Mouse (Mus musculus): Measurements from ENCODE around the gene 4930524N10Rik. TPM values are rescaled to one million over a fixed set of nuclear protein-coding genes. Genes with fewer than 3 reads are reported as not detected.
A peak's percentile ranks its signal among the peaks of the same experiment; 100 is the strongest.

4930524N10Rik gene
- total and polyA plus RNA-seq, 3 experiments: not detected

DNA sequence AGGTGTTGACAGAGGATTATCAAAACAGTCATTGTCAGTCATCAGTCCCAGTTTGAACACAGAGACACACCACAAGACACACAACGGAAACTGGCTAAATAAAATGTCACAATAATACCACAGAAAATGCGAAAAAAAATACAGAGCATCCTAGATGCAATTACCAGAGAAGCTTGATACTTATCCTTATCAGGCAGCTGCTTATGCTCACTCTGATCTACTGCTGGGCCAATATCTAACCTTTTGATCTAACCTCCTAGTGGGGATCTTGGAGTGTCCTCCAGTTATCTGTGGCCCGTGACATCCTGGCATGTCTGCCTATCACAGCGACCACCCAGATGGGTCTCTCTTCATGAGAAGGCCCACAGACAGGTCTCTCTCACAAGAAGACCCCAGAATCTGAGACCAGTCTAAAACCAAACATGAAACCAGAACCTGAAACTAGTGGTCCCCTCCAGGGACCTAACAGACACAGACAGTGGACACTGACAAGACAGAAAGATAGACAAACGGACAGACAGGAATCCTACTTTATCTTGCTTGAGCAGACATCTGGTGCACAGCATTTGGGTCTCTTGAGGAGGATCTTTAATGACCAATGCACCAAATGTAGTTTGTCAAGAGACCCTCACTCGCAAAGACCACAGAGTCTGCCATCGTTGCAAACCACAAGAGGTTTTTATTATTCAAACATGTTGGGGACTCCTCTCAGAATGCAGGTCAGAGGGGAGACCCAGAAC is 6.3 kb upstream of the 4930524N10Rik start:
- H3K27me3 ChIP-seq (ENCODE audit: control insufficient read depth in 1 of 2, insufficient read depth in 2 of 2, low read length in 2 of 2): no peaks in the 10 kb centered on the region
- DNase-seq (ENCODE audit: low read depth, low spot score): peak; percentile 44
- TF ChIP-seq CHD2 (IDR thresholded peaks at IDR 0.05; ENCODE audit: low read length) (no peak), ETS1 (IDR thresholded peaks at IDR 0.05; ENCODE audit: low read depth, low read length) (peak; percentile 44), TBP (IDR thresholded peaks at IDR 0.05; ENCODE audit: low read depth, low read length) (0 out of 2 replicates have a peak, but pooled peaks have one; percentile 6), TCF12 (IDR thresholded peaks at IDR 0.05; ENCODE audit: low read depth, low read length) (peak; percentile 63; the same call in 1 of the 2 replicates), ZMIZ1 (IDR thresholded peaks at IDR 0.05; ENCODE audit: low read depth, low read length) (0 out of 2 replicates have a peak, but pooled peaks have one; percentile 15), MAZ (IDR thresholded peaks at IDR 0.05; ENCODE audit: low read depth, low read length) (no peak), ELF1 (IDR thresholded peaks at IDR 0.05; ENCODE audit: low read depth, low read length) (no peak), EP300 (IDR thresholded peaks at IDR 0.05; ENCODE audit: low read depth in 1 of 2, low read length in 2 of 2) (peak; percentile 47 to 61), POLR2AphosphoS5 (IDR thresholded peaks at IDR 0.05; ENCODE audit: borderline replicate concordance, low read depth, low read length) (no peak), BHLHE40 (IDR thresholded peaks at IDR 0.05; ENCODE audit: borderline replicate concordance, low read depth, low read length) (peak; percentile 70; the same call in 1 of the 2 replicates), MXI1 (IDR thresholded peaks at IDR 0.05; ENCODE audit: low read depth, low read length) (no peak), ZC3H11A (IDR thresholded peaks at IDR 0.05; ENCODE audit: low read depth, low read length) (no peak), USF1 (IDR thresholded peaks at IDR 0.05; ENCODE audit: low read depth, low read length) (no peak), MAFK (IDR thresholded peaks at IDR 0.05; ENCODE audit: borderline replicate concordance, low read depth, low read length) (no peak), ZKSCAN1 (IDR thresholded peaks at IDR 0.05; ENCODE audit: low read depth, low read length) (no peak), MAX (IDR thresholded peaks at IDR 0.05; ENCODE audit: low read length) (no peak), JUND (IDR thresholded peaks at IDR 0.05; ENCODE audit: low read depth, low read length) (no peak), CHD1 (IDR thresholded peaks at IDR 0.05; ENCODE audit: low read depth, low read length) (no peak), UBTF (IDR thresholded peaks at IDR 0.05; ENCODE audit: borderline replicate concordance, insufficient read depth, low read depth, low read length) (no peak), SIN3A (IDR thresholded peaks at IDR 0.05; ENCODE audit: low read length) (0 out of 2 replicates have a peak, but pooled peaks have one; percentile 15), KAT2A (conservative IDR thresholded peaks at IDR 0.05; ENCODE audit: low read depth, low read length) (no peak), GATA1 (IDR thresholded peaks at IDR 0.05; ENCODE audit: low read depth, low read length) (peak; percentile 71), NELFE (IDR thresholded peaks at IDR 0.05; ENCODE audit: low read depth, low read length) (no peak), E2F4 (IDR thresholded peaks at IDR 0.05; ENCODE audit: borderline replicate concordance, low read depth, low read length) (no peak), TAL1 (IDR thresholded peaks at IDR 0.05; ENCODE audit: low read length) (no peak; the same call in 1 of the 2 replicates), MEF2A (IDR thresholded peaks at IDR 0.05; ENCODE audit: extremely low read depth, insufficient replicate concordance, low read depth, low read length, poor library complexity, severe bottlenecking) (no peak), GABPA (IDR thresholded peaks at IDR 0.05; ENCODE audit: low read depth, low read length) (no peak), RAD21 (IDR thresholded peaks at IDR 0.05; ENCODE audit: low read depth, low read length) (no peak), POLR2AphosphoS2 (IDR thresholded peaks at IDR 0.05; ENCODE audit: low read length) (no peak), SMC3 (IDR thresholded peaks at IDR 0.05; ENCODE audit: low read depth, low read length) (no peak), NRF1 (IDR thresholded peaks at IDR 0.05; ENCODE audit: insufficient read depth, low read depth, low read length, poor library complexity, severe bottlenecking) (no peak), USF2 (IDR thresholded peaks at IDR 0.05; ENCODE audit: borderline replicate concordance in 1 of 2, insufficient read depth in 1 of 2, low read depth in 1 of 2, low read length in 2 of 2) (no peak), CTCF (IDR thresholded peaks at IDR 0.05 in 2 of 3, conservative IDR thresholded peaks at IDR 0.05 in 1 of 3; ENCODE audit: control insufficient read depth in 1 of 3, insufficient read depth in 1 of 3, low read depth in 2 of 3, low read length in 3 of 3, poor library complexity in 1 of 3, severe bottlenecking in 1 of 3) (no peak), RCOR1 (IDR thresholded peaks at IDR 0.05; ENCODE audit: low read depth, low read length) (no peak), HCFC1 (IDR thresholded peaks at IDR 0.05; ENCODE audit: low read depth, low read length) (no peak), POLR2A (IDR thresholded peaks at IDR 0.05; ENCODE audit: control insufficient read depth in 1 of 2, insufficient read depth in 1 of 2, low read depth in 1 of 2, low read length in 2 of 2, poor library complexity in 1 of 2) (no peak)

More for the DNA sequence above, 6.3 kb upstream of the 4930524N10Rik start:
- peaks cover 0 to 33% of the 10 kb centered on the region in 2 experiments; a peak in 2 of 4 replicates for H3K36me3 ChIP-seq (ENCODE audit: control insufficient read depth in 1 of 2, insufficient read depth in 2 of 2, low read length in 2 of 2)
- H3K4me1 ChIP-seq (ENCODE audit: control insufficient read depth in 1 of 2, insufficient read depth in 2 of 2, low read length in 2 of 2): peaks cover 14 to 18% of the 10 kb centered on the region in 2 experiments
- H3K9me3 ChIP-seq (replicated peaks; ENCODE audit: insufficient read depth, low read length): no peaks in the 10 kb centered on the region
- H3K4me3 ChIP-seq (ENCODE audit: control insufficient read depth in 1 of 2, insufficient read depth in 1 of 2, low read depth in 2 of 2, low read length in 2 of 2): peak overlapping the region in 1 of 2 experiments; percentile 48; a peak in 2 of 4 replicates
- no peaks in the 10 kb centered on the region for H3K79me2 ChIP-seq (ENCODE audit: control insufficient read depth, insufficient read depth, low read length, poor library complexity)
- H3K27ac ChIP-seq (ENCODE audit: control insufficient read depth, low read depth, low read length): peak overlapping the region; percentile 88
- H3K9ac ChIP-seq (ENCODE audit: control insufficient read depth, low read depth, low read length, poor library complexity, severe bottlenecking): peak overlapping the region; percentile 11; the same call in 1 of the 2 replicates

Data from MEL (cell line).